Mouse (Mus musculus) gastrocnemius, postnatal 14 days (tissue): ENCODE measurements around the gene Vmn1r91. TPM values are rescaled to one million over a fixed set of nuclear protein-coding genes. Genes with fewer than 3 reads are reported as not detected.
"Not testable (repeated sequence)": the region's sequence is repeated elsewhere in the genome, so short reads cannot be mapped to it uniquely, and the experiment has no call there.

Experiments used
- DNase-seq: peaks from one replicate; pipeline ENCODE4 v3.0.0; 2021; ENCODE audit warnings: mixed read lengths
- intact Hi-C: fragments of 180-260 bp; cut with DNase I; formaldehyde crosslinking; loops from one replicate; pipeline ENCODE4 v1.15.1; 2025; ENCODE audit warnings: low total_unique reads
- long read RNA-seq, 2 experiments: library from polyadenylated mRNA; stranded (forward); transcript quantifications; one replicate each; pipeline ENCODE4 v2.0.0; 2021
- total RNA-seq, 2 experiments: library from RNA; stranded (reverse); gene quantifications; 2 replicates each; pipeline ENCODE4 v1.2.3; 2021

Gene Vmn1r91
- total RNA-seq, result not detected
- long read RNA-seq, experiment 1, result 0 reads
- long read RNA-seq, experiment 2, result 0 reads

- intact Hi-C loops, DNase-seq: not testable (repeated sequence)
Measured at GRCm38 (mm10) chr7:20099380-20099779, at the start of gene Vmn1r91. Gene Vmn1r91, plus strand, starts transcription at chr7:20099680.

GRCm38 (mm10) chr7:20064100-20064499 lies 35.4 kb upstream of the Vmn1r91 start:
- intact Hi-C loops, DNase-seq: not testable (repeated sequence)

- DNase-seq, intact Hi-C loops: not testable (repeated sequence)
Measured at GRCm38 (mm10) chr7:20078118-20078517, 21.4 kb upstream of the Vmn1r91 start.

- DNase-seq, intact Hi-C loops: not testable (repeated sequence)
Measured at GRCm38 (mm10) chr7:20122479-20122878, 23.0 kb downstream of the Vmn1r91 start, which contains the start of gene Gm16442. Gene Gm16442, minus strand, starts transcription at chr7:20122579.

GRCm38 (mm10) chr7:20138988-20139387 lies 39.5 kb downstream of the Vmn1r91 start, which contains the start of gene Vmn1r93:
Gene Vmn1r93, minus strand, starts transcription at chr7:20139088.
- intact Hi-C loops, DNase-seq: not testable (repeated sequence)

Other genes starting within 250 kb of the Vmn1r91 start
- not detected for gene Gm19345, start 247.7 kb upstream of the Vmn1r91 start, total RNA-seq
- under 1 TPM in 1 of 2 experiments, not detected in 1; 0.12 TPM for gene Ceacam16, start 238.4 kb upstream of the Vmn1r91 start, total RNA-seq
- gene Ceacam19, start 211.7 kb upstream of the Vmn1r91 start, total RNA-seq, result not detected
- 1 to 10 TPM; 8.0 to 9.4 TPM for gene Pvr, start 178.5 kb upstream of the Vmn1r91 start, total RNA-seq
- gene Igsf23, start 148.9 kb upstream of the Vmn1r91 start, total RNA-seq, result not detected
- not detected for gene Ceacam20, start 134.3 kb upstream of the Vmn1r91 start, total RNA-seq
- not detected for gene Nlrp9b, start 108.2 kb upstream of the Vmn1r91 start, total RNA-seq
- not detected for gene Gm16442, start 22.9 kb downstream of the Vmn1r91 start, total RNA-seq
- gene Vmn1r93, start 39.4 kb downstream of the Vmn1r91 start, total RNA-seq, result not detected
- not detected for gene Vmn1r94, start 68.7 kb downstream of the Vmn1r91 start, total RNA-seq
- not detected for gene Vmn1r95, start 94.0 kb downstream of the Vmn1r91 start, total RNA-seq
- gene Gm6164, start 105.9 kb downstream of the Vmn1r91 start, total RNA-seq, result not detected
- gene Gm4498, start 134.1 kb downstream of the Vmn1r91 start, total RNA-seq, result not detected
- not detected for gene Gm5890, start 163.2 kb downstream of the Vmn1r91 start, total RNA-seq
- gene Gm4133, start 234.4 kb downstream of the Vmn1r91 start, total RNA-seq, result not detected